Mouse (Mus musculus): ENCODE measurements at regions not wholly inside any gene's neighbourhood (a gene's known extent, or its start where the extent isn't known, plus 50 kb on each side); places are given as distances from the start of the nearest gene placed in this dataset.

- no peaks in the 10 kb centered on the region for H3K27me3 ChIP-seq
- H3K4me1 ChIP-seq, result no peaks in the 10 kb centered on the region
- no peak overlapping the region for H3K27ac ChIP-seq
- no peaks in the 10 kb centered on the region for H3K36me3 ChIP-seq
- 74% methylated on average over 5 of the region's 5 CpGs for WGBS
- H3K4me2 ChIP-seq (replicated peaks), result no peak overlapping the region
- no peak overlapping the region for H3K4me3 ChIP-seq
- no peaks in the 10 kb centered on the region for H3K9me3 ChIP-seq
- no peak overlapping the region for H3K9ac ChIP-seq
- ATAC-seq (ENCODE audit: low FRiP score, low read depth), result no peak
Observed at GRCm38 (mm10) chr1:42755958-42756357, 60.4 kb downstream of the Pou3f3 start.

GRCm38 (mm10) chr1:42756497-42756896, 60.9 kb downstream of the Pou3f3 start:
- Histone ChIP-seq H3K9me3 (no peaks in the 10 kb centered on the region), H3K9ac (no peak overlapping the region)
- no peak for ATAC-seq (ENCODE audit: low FRiP score, low read depth)

GRCm38 (mm10) chr1:42763447-42763846, 67.9 kb downstream of the Pou3f3 start:
- Histone ChIP-seq H3K9ac (no peak overlapping the region), H3K4me3 (no peak overlapping the region), H3K27ac (no peak overlapping the region), H3K4me1 (no peaks in the 10 kb centered on the region), H3K4me2 (replicated peaks) (no peak overlapping the region), H3K36me3 (no peaks in the 10 kb centered on the region), H3K27me3 (no peaks in the 10 kb centered on the region), H3K9me3 (no peaks in the 10 kb centered on the region)
- 79% methylated on average over 2 of the region's 2 CpGs for WGBS
- peak; percentile 61; the same call in 1 of the 2 replicates for ATAC-seq (ENCODE audit: low FRiP score, low read depth)

More at GRCm38 (mm10) chr1:42756497-42756896, 60.9 kb downstream of the Pou3f3 start:
- H3K4me1 ChIP-seq, result no peaks in the 10 kb centered on the region
- H3K36me3 ChIP-seq, result no peaks in the 10 kb centered on the region
- H3K4me2 ChIP-seq (replicated peaks), result no peak overlapping the region
- H3K27me3 ChIP-seq, result no peaks in the 10 kb centered on the region
- H3K27ac ChIP-seq, result no peak overlapping the region
- H3K4me3 ChIP-seq, result no peak overlapping the region

GRCm38 (mm10) chr1:42764048-42764447, 68.5 kb downstream of the Pou3f3 start:
- WGBS, result 60% methylated on average over 2 of the region's 2 CpGs
- ATAC-seq (ENCODE audit: low FRiP score, low read depth), result no peak
- Histone ChIP-seq H3K9me3 (no peaks in the 10 kb centered on the region), H3K4me2 (replicated peaks) (no peak overlapping the region), H3K36me3 (no peaks in the 10 kb centered on the region), H3K4me3 (no peak overlapping the region), H3K27me3 (0 out of 2 replicates have a peak, but pooled peaks cover under 1% of the 10 kb centered on the region), H3K4me1 (no peaks in the 10 kb centered on the region), H3K27ac (no peak overlapping the region), H3K9ac (no peak overlapping the region)

GRCm38 (mm10) chr1:42770085-42770484, 74.5 kb downstream of the Pou3f3 start:
- no peak for ATAC-seq (ENCODE audit: low FRiP score, low read depth)
- Histone ChIP-seq H3K9ac (no peak overlapping the region), H3K4me1 (peaks cover 25% of the 10 kb centered on the region), H3K4me3 (no peak overlapping the region), H3K27me3 (peaks cover 9% of the 10 kb centered on the region; the same call in 1 of the 2 replicates), H3K4me2 (replicated peaks) (no peak overlapping the region), H3K36me3 (no peaks in the 10 kb centered on the region), H3K9me3 (no peaks in the 10 kb centered on the region), H3K27ac (no peak overlapping the region)
- WGBS, result 82% methylated on average over 9 of the region's 9 CpGs

GRCm38 (mm10) chr1:42772000-42772399, 76.4 kb downstream of the Pou3f3 start:
- ATAC-seq (ENCODE audit: low FRiP score, low read depth), result peak; percentile 79; the same call in 1 of the 2 replicates
- H3K9ac ChIP-seq, result no peak overlapping the region
- no peaks in the 10 kb centered on the region for H3K36me3 ChIP-seq
- no peak overlapping the region for H3K27ac ChIP-seq
- no peak overlapping the region for H3K4me3 ChIP-seq
- H3K4me1 ChIP-seq, result peaks cover 28% of the 10 kb centered on the region
- peaks cover 9% of the 10 kb centered on the region; the same call in 1 of the 2 replicates for H3K27me3 ChIP-seq
- H3K4me2 ChIP-seq (replicated peaks), result peak overlapping the region; percentile 41
- H3K9me3 ChIP-seq, result no peaks in the 10 kb centered on the region
- 9% methylated on average over 6 of the region's 6 CpGs for WGBS

GRCm38 (mm10) chr1:42773851-42774464, 77.1 kb upstream of the Mrps9 start:
- H3K27me3 ChIP-seq, result peaks cover 20% of the 10 kb centered on the region; the same call in 1 of the 2 replicates
- H3K27ac ChIP-seq, result no peak overlapping the region
- H3K4me3 ChIP-seq, result no peak overlapping the region
- H3K36me3 ChIP-seq, result no peaks in the 10 kb centered on the region
- 64% methylated on average over 20 of the region's 20 CpGs for WGBS
- ATAC-seq (ENCODE audit: low FRiP score, low read depth), result no peak
- H3K9me3 ChIP-seq, result no peaks in the 10 kb centered on the region
- H3K4me2 ChIP-seq (replicated peaks), result 0 out of 2 replicates have a peak overlapping the region, but pooled peaks have one; percentile 9
- no peak overlapping the region for H3K9ac ChIP-seq
- H3K4me1 ChIP-seq, result peaks cover 28% of the 10 kb centered on the region

GRCm38 (mm10) chr1:42774971-42775892, 75.8 kb upstream of the Mrps9 start:
- 67% methylated on average over 7 of the region's 7 CpGs for WGBS
- Histone ChIP-seq H3K9me3 (no peaks in the 10 kb centered on the region), H3K4me1 (peaks cover 30% of the 10 kb centered on the region), H3K4me3 (no peak overlapping the region), H3K4me2 (replicated peaks) (no peak overlapping the region), H3K27ac (no peak overlapping the region), H3K27me3 (peaks cover 14% of the 10 kb centered on the region; the same call in 1 of the 2 replicates), H3K9ac (no peak overlapping the region), H3K36me3 (no peaks in the 10 kb centered on the region)
- peak; percentile 29; the same call in 1 of the 2 replicates for ATAC-seq (ENCODE audit: low FRiP score, low read depth)

GRCm38 (mm10) chr1:42775893-42776287, 75.1 kb upstream of the Mrps9 start:
- Histone ChIP-seq H3K4me1 (peaks cover 29% of the 10 kb centered on the region), H3K36me3 (no peaks in the 10 kb centered on the region), H3K9ac (no peak overlapping the region), H3K4me2 (replicated peaks) (no peak overlapping the region), H3K27me3 (peaks cover 13% of the 10 kb centered on the region; the same call in 1 of the 2 replicates), H3K27ac (no peak overlapping the region), H3K9me3 (no peaks in the 10 kb centered on the region), H3K4me3 (no peak overlapping the region)
- no peak for ATAC-seq (ENCODE audit: low FRiP score, low read depth)
- 77% methylated on average over 2 of the region's 2 CpGs for WGBS

GRCm38 (mm10) chr1:42777416-42777815, 73.6 kb upstream of the Mrps9 start:
- ATAC-seq (ENCODE audit: low FRiP score, low read depth), result no peak
- 59% methylated on average over 1 of the region's 1 CpGs for WGBS
- no peak overlapping the region for H3K4me2 ChIP-seq (replicated peaks)

GRCm38 (mm10) chr1:42779761-42780160, 71.3 kb upstream of the Mrps9 start:
- no peak for ATAC-seq (ENCODE audit: low FRiP score, low read depth)
- H3K4me2 ChIP-seq (replicated peaks), result no peak overlapping the region
- no peak overlapping the region for H3K4me3 ChIP-seq
- no peak overlapping the region for H3K9ac ChIP-seq
- peaks cover 26% of the 10 kb centered on the region; the same call in 1 of the 2 replicates for H3K27me3 ChIP-seq
- H3K4me1 ChIP-seq, result 0 out of 2 replicates have a peak, but pooled peaks cover 11% of the 10 kb centered on the region
- H3K36me3 ChIP-seq, result no peaks in the 10 kb centered on the region
- H3K9me3 ChIP-seq, result no peaks in the 10 kb centered on the region
- H3K27ac ChIP-seq, result no peak overlapping the region
- 36% methylated on average over 5 of the region's 5 CpGs for WGBS

More at GRCm38 (mm10) chr1:42777416-42777815, 73.6 kb upstream of the Mrps9 start:
- Histone ChIP-seq H3K9ac (no peak overlapping the region), H3K27ac (no peak overlapping the region), H3K36me3 (no peaks in the 10 kb centered on the region), H3K27me3 (peaks cover 26% of the 10 kb centered on the region; the same call in 1 of the 2 replicates), H3K9me3 (no peaks in the 10 kb centered on the region), H3K4me3 (no peak overlapping the region), H3K4me1 (peaks cover 16% of the 10 kb centered on the region; the same call in 1 of the 2 replicates)

GRCm38 (mm10) chr1:42780266-42780665, 70.8 kb upstream of the Mrps9 start:
- Histone ChIP-seq H3K4me3 (no peak overlapping the region), H3K27ac (no peak overlapping the region), H3K9ac (no peak overlapping the region), H3K36me3 (no peaks in the 10 kb centered on the region), H3K4me1 (0 out of 2 replicates have a peak, but pooled peaks cover 6% of the 10 kb centered on the region), H3K9me3 (no peaks in the 10 kb centered on the region), H3K4me2 (replicated peaks) (peak overlapping the region; percentile 25), H3K27me3 (peaks cover 26% of the 10 kb centered on the region; the same call in 1 of the 2 replicates)
- WGBS, result 43% methylated on average over 15 of the region's 15 CpGs
- ATAC-seq (ENCODE audit: low FRiP score, low read depth), result no peak
